Mouse (Mus musculus): Measurements from ENCODE around the gene Mertk.

DNA sequence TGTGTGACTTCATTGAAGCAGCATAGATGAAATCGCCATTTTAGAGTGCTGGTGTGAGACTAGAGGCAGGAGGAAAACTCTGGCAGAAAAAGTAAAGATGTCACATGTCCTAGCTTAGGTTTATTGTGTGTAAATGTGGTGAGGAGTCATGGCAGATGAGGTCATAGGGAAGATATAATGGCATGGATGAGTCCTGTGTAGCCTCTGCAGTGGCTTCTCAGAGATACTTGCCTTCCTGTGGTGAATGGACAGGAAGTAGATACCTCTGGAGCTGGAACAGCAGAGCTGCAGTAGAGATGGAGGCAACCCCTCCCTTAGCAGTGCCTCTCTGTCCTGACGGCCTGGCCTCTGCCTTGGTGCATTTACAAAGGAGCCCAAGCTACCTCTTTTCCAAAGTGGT, 140.7 kb downstream of the Mertk start:
- TF ChIP-seq CTCF (IDR thresholded peaks at IDR 0.05; ENCODE audit: low read depth): no peak
- TF ChIP-seq EP300 (IDR thresholded peaks at IDR 0.05; ENCODE audit: low read depth): no peak

Measured in liver, postnatal 0 days (tissue).